Mouse (Mus musculus) lung, postnatal 0 days (tissue): ENCODE measurements around the gene Slf2. TPM values are rescaled to one million over a fixed set of nuclear protein-coding genes. Genes with fewer than 3 reads are reported as not detected.

ENCODE experiments used
- ATAC-seq: fragments of 200-750 bp; cut with Nextera tagmentation; 2 replicates; pipeline ENCODE4 v1.8.0; 2017; ENCODE audit warnings: moderate library complexity
- DNase-seq: peaks from one replicate; pipeline ENCODE4 v3.0.0-alpha.2; 2016; ENCODE audit warnings: low spot score
- H3K27ac ChIP-seq: fragments of 300-500 bp; sonication (generic); 2 replicates; pipeline ENCODE4 v1.5.1; 2014; ENCODE audit warnings: antibody characterized with exemption, mild to moderate bottlenecking, low read length, mixed read lengths
- H3K27me3 ChIP-seq: fragments of 300-500 bp; sonication (generic); replicated peaks from 2 replicates; pipeline ENCODE4 v1.6.1; 2014; ENCODE audit warnings: low read length, mixed read lengths; ENCODE audit not compliant: insufficient read depth
- H3K36me3 ChIP-seq: fragments of 300-500 bp; sonication (generic); 2 replicates; pipeline ENCODE4 v1.6.1; 2014; ENCODE audit warnings: low read length, mixed read lengths; ENCODE audit not compliant: insufficient read depth
- H3K4me1 ChIP-seq: fragments of 300-500 bp; sonication (generic); 2 replicates; pipeline ENCODE4 v1.6.1; 2014; ENCODE audit warnings: antibody characterized with exemption, low read depth, low read length, mixed read lengths; ENCODE audit not compliant: insufficient read depth
- H3K4me2 ChIP-seq: fragments of 300-500 bp; sonication (generic); replicated peaks from 2 replicates; pipeline ENCODE4 v1.6.1; 2014; ENCODE audit warnings: low read depth, mild to moderate bottlenecking, low read length, moderate library complexity, mixed read lengths
- H3K4me3 ChIP-seq: fragments of 300-500 bp; sonication (generic); 2 replicates; pipeline ENCODE4 v1.5.1; 2014; ENCODE audit warnings: low read depth, low read length
- H3K9ac ChIP-seq: fragments of 300-500 bp; sonication (generic); replicated peaks from 2 replicates; pipeline ENCODE4 v1.6.1; 2014; ENCODE audit warnings: low read depth, mild to moderate bottlenecking
- H3K9me3 ChIP-seq: fragments of 300-500 bp; sonication (generic); 2 replicates; pipeline ENCODE4 v1.6.1; 2016; ENCODE audit warnings: low read length, mixed read lengths
- CTCF ChIP-seq: IDR thresholded peaks from 2 replicates; pipeline ENCODE4 v1.5.1; 2016; ENCODE audit warnings: antibody characterized with exemption, mild to moderate bottlenecking
- EP300 ChIP-seq: IDR thresholded peaks from 2 replicates; pipeline ENCODE4 v1.6.1; 2016; ENCODE audit warnings: antibody characterized with exemption, mild to moderate bottlenecking, control low read depth
- WGBS: fragments of 180-500 bp; shearing (Covaris S2); extraction: QIAGEN DNeasy Blood & Tissue Kit; methylation state at CpG from one replicate; pipeline ENCODE4 v1.1.7; 2014; 5-methylcytosine and 5-hydroxymethylcytosine counted together
- polyA plus RNA-seq: library from polyadenylated mRNA; unstranded; fragments of >200 nt; fragmentation: Nextera tagmentation; extraction: Ambion mirVana; gene quantifications from 2 replicates; pipeline ENCODE4 v1.2.1, GENCODE M21; 2015

The Slf2 gene
- polyA plus RNA-seq, 1 experiment from 2014 or later, result 10.6 TPM

DNA sequence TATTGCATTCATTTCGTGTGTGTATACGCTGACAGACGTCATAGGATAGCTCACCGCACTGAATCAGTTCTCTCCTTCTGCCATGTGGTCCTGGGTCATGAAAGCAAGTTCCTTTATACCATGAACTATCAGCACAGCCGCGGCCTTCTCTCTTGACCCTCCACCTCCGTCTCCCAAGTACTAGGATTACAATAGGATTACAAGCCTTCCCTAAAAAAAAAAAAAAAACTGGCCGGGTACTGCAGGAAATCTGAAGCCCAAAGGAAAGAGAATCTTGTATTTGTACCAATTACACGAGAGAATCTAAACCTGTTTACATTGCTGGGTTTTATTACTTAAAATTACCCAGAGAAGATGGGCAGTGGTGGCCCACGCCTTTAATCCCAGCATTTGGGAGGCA, 1.3 kb upstream of the Slf2 start:
- H3K4me2 ChIP-seq, result no peak overlapping the region
- ATAC-seq (no peak), DNase-seq (no peak)
- no peak overlapping the region for H3K9ac ChIP-seq
- no peaks in the 10 kb centered on the region for H3K9me3 ChIP-seq
- TF ChIP-seq CTCF, result no peak
- no peak for TF ChIP-seq EP300
- no peak overlapping the region for H3K27ac ChIP-seq
- no peaks in the 10 kb centered on the region for H3K36me3 ChIP-seq
- WGBS, result 50% methylated on average over 10 of the region's 10 CpGs
- H3K4me3 ChIP-seq, result no peak overlapping the region
- peaks cover 2% of the 10 kb centered on the region; the same call in 1 of the 2 replicates for H3K4me1 ChIP-seq
- H3K27me3 ChIP-seq, result no peaks in the 10 kb centered on the region

- ATAC-seq, result no peak
- 24% methylated on average over 2 of the region's 2 CpGs for WGBS
- Histone ChIP-seq H3K9me3 (no peaks in the 10 kb centered on the region), H3K27ac (0 out of 2 replicates have a peak overlapping the region, but pooled peaks have one; percentile 51), H3K4me2 (peak overlapping the region; percentile 65), H3K4me1 (peaks cover 2% of the 10 kb centered on the region; the same call in 1 of the 2 replicates), H3K9ac (no peak overlapping the region), H3K27me3 (no peaks in the 10 kb centered on the region), H3K4me3 (peak overlapping the region; percentile 99), H3K36me3 (no peaks in the 10 kb centered on the region)
- TF ChIP-seq CTCF, result no peak
- TF ChIP-seq EP300, result no peak
- no peak for DNase-seq
These were observed 829 bp upstream of the Slf2 start for GRCm38 (mm10) chr19:44930122-44930521.

- H3K9me3 ChIP-seq, result no peaks in the 10 kb centered on the region
- WGBS, result 1% methylated on average over 17 of the region's 18 CpGs
- H3K4me3 ChIP-seq, result peak overlapping the region; percentile 99
- no peak for TF ChIP-seq EP300
- peak; percentile 83 for ATAC-seq
- H3K27ac ChIP-seq, result peak overlapping the region; percentile 81
- H3K9ac ChIP-seq, result peak overlapping the region; percentile 52
- peak overlapping the region; percentile 65 for H3K4me2 ChIP-seq
- H3K36me3 ChIP-seq, result no peaks in the 10 kb centered on the region
- DNase-seq, result peak; percentile 94
- H3K27me3 ChIP-seq, result no peaks in the 10 kb centered on the region
- peaks cover 2% of the 10 kb centered on the region; the same call in 1 of the 2 replicates for H3K4me1 ChIP-seq
These were observed 456 bp downstream of the Slf2 start for GRCm38 (mm10) chr19:44931454-44931759.

- Histone ChIP-seq H3K27ac (no peak overlapping the region), H3K4me2 (peak overlapping the region; percentile 65; the same call in 1 of the 2 replicates), H3K27me3 (no peaks in the 10 kb centered on the region), H3K4me3 (no peak overlapping the region), H3K36me3 (no peaks in the 10 kb centered on the region), H3K9ac (no peak overlapping the region), H3K9me3 (no peaks in the 10 kb centered on the region), H3K4me1 (peaks cover 2% of the 10 kb centered on the region; the same call in 1 of the 2 replicates)
- WGBS, result 42% methylated on average over 5 of the region's 5 CpGs
- no peak for ATAC-seq
- no peak for DNase-seq
- no peak for TF ChIP-seq EP300
- no peak for TF ChIP-seq CTCF
These were observed 1.1 kb downstream of the Slf2 start for GRCm38 (mm10) chr19:44932051-44932450.

GRCm38 (mm10) chr19:44933136-44933535, 2.2 kb downstream of the Slf2 start:
- no peaks in the 10 kb centered on the region for H3K36me3 ChIP-seq
- no peak overlapping the region for H3K9ac ChIP-seq
- H3K27ac ChIP-seq, result no peak overlapping the region
- no peak overlapping the region for H3K4me3 ChIP-seq
- ATAC-seq, result no peak
- peaks cover 2% of the 10 kb centered on the region; the same call in 1 of the 2 replicates for H3K4me1 ChIP-seq
- no peaks in the 10 kb centered on the region for H3K9me3 ChIP-seq
- WGBS, result 96% methylated on average over 1 of the region's 1 CpGs
- no peak for DNase-seq
- no peak overlapping the region for H3K4me2 ChIP-seq
- H3K27me3 ChIP-seq, result no peaks in the 10 kb centered on the region
- no peak for TF ChIP-seq EP300
- no peak for TF ChIP-seq CTCF

- TF ChIP-seq EP300, result no peak
- no peak for TF ChIP-seq CTCF
- no peak overlapping the region for H3K9ac ChIP-seq
These were observed 28.7 kb downstream of the Slf2 start for GRCm38 (mm10) chr19:44959633-44960032.

GRCm38 (mm10) chr19:44965978-44966377, 35.0 kb downstream of the Slf2 start:
- Histone ChIP-seq H3K27ac (no peak overlapping the region), H3K36me3 (peaks cover 38% of the 10 kb centered on the region), H3K4me3 (no peak overlapping the region), H3K9ac (no peak overlapping the region), H3K4me1 (no peaks in the 10 kb centered on the region), H3K9me3 (no peaks in the 10 kb centered on the region), H3K27me3 (no peaks in the 10 kb centered on the region), H3K4me2 (no peak overlapping the region)
- DNase-seq (no peak), ATAC-seq (no peak)
- TF ChIP-seq EP300 (no peak), CTCF (no peak)
- 100% methylated on average over 1 of the region's 1 CpGs for WGBS

More at GRCm38 (mm10) chr19:44959633-44960032, 28.7 kb downstream of the Slf2 start:
- Histone ChIP-seq H3K4me1 (no peaks in the 10 kb centered on the region), H3K27ac (no peak overlapping the region), H3K36me3 (peaks cover 37% of the 10 kb centered on the region), H3K9me3 (no peaks in the 10 kb centered on the region), H3K4me3 (no peak overlapping the region), H3K27me3 (no peaks in the 10 kb centered on the region), H3K4me2 (no peak overlapping the region)
- 95% methylated on average over 2 of the region's 2 CpGs for WGBS
- no peak for DNase-seq
- no peak for ATAC-seq
